Mouse (Mus musculus): Measurements from ENCODE around the gene Msmp.

DNA sequence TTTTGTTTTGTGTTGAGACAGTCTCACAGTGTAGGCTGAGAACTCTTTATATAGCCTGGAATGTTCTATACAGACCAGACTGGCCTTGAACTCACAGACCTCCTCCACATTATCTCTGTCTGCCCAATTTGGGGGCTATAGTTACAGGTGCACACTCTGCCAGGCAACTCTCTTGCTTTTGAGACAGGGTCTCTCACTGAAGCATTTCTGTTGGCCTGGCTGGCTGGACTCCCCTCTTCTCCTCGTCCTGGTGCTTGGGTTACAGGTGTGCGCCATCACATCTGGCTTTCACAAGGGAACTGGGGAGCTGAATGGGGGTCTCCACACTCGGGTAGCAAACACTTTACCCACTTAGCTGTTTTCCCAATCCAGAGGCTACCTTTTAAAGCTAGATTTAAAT lies 7.7 kb upstream of the Msmp start:
- TF ChIP-seq ZNF384 (IDR thresholded peaks at IDR 0.05; ENCODE audit: low read depth, low read length): no peak
- TF ChIP-seq HCFC1 (IDR thresholded peaks at IDR 0.05; ENCODE audit: borderline replicate concordance, insufficient read depth, low read length): no peak
- no peak for TF ChIP-seq MAFK (IDR thresholded peaks at IDR 0.05; ENCODE audit: insufficient read depth, low read depth, low read length)
- TF ChIP-seq ZC3H11A (IDR thresholded peaks at IDR 0.05; ENCODE audit: borderline replicate concordance, low read depth, low read length): no peak
- no peak for TF ChIP-seq CHD2 (IDR thresholded peaks at IDR 0.05; ENCODE audit: low read depth, low read length)

All from ES-E14 (cell line).